Mouse (Mus musculus) heart, embryonic 16.5 days (tissue): ENCODE measurements at regions not wholly inside any gene's neighbourhood (a gene's known extent, or its start where the extent isn't known, plus 50 kb on each side); places are given as distances from the start of the nearest gene placed in this dataset.

Source experiments
- ATAC-seq: fragments of 200-750 bp; cut with Nextera tagmentation; replicated peaks from 2 replicates; pipeline ENCODE4 v1.8.0; 2017; ENCODE audit warnings: moderate number of reproducible peaks; ENCODE audit not compliant: insufficient read depth, low FRiP score; ENCODE audit errors: extremely low read depth
- H3K27ac ChIP-seq: fragments of 300-500 bp; sonication (generic); 2 replicates; pipeline ENCODE4 v1.5.1; 2014; ENCODE audit warnings: mild to moderate bottlenecking, low read length, control low read depth, moderate library complexity
- H3K27me3 ChIP-seq: fragments of 300-500 bp; sonication (generic); 2 replicates; pipeline ENCODE4 v1.6.1; 2014; ENCODE audit warnings: low read length, mixed read lengths; ENCODE audit not compliant: control insufficient read depth, insufficient read depth
- H3K36me3 ChIP-seq: fragments of 300-500 bp; sonication (generic); 2 replicates; pipeline ENCODE4 v1.6.1; 2014; ENCODE audit not compliant: control insufficient read depth, insufficient read depth
- H3K4me1 ChIP-seq: fragments of 300-500 bp; sonication (generic); 2 replicates; pipeline ENCODE4 v1.6.1; 2014; ENCODE audit warnings: low read length, mixed read lengths; ENCODE audit not compliant: control insufficient read depth, insufficient read depth
- H3K4me2 ChIP-seq: fragments of 300-500 bp; sonication (generic); 2 replicates; pipeline ENCODE4 v1.6.1; 2014; ENCODE audit warnings: low read depth, mild to moderate bottlenecking, control low read depth, low read length
- H3K4me3 ChIP-seq: fragments of 300-500 bp; sonication (generic); 2 replicates; pipeline ENCODE4 v1.5.1; 2014; ENCODE audit warnings: mild to moderate bottlenecking, control low read depth, low read length
- H3K9ac ChIP-seq: fragments of 300-500 bp; sonication (generic); 2 replicates; pipeline ENCODE4 v1.6.1; 2014; ENCODE audit warnings: low read length, control low read depth
- H3K9me3 ChIP-seq: fragments of 300-500 bp; sonication (generic); replicated peaks from 2 replicates; pipeline ENCODE4 v1.6.1; 2016; ENCODE audit warnings: low read length; ENCODE audit not compliant: control insufficient read depth
- WGBS: fragments of 180-500 bp; shearing (Covaris S2); extraction: QIAGEN DNeasy Blood & Tissue Kit; methylation state at CpG from one replicate; pipeline ENCODE4 v1.1.7; 2014; 5-methylcytosine and 5-hydroxymethylcytosine counted together

- H3K4me2 ChIP-seq, result no peak overlapping the region
- no peaks in the 10 kb centered on the region for H3K4me1 ChIP-seq
- H3K36me3 ChIP-seq, result no peaks in the 10 kb centered on the region
- 23% methylated on average over 2 of the region's 2 CpGs for whole genome bisulfite sequencing
- no peak overlapping the region for H3K4me3 ChIP-seq
- no peaks in the 10 kb centered on the region for H3K9me3 ChIP-seq
- no peak overlapping the region for H3K27ac ChIP-seq
- H3K9ac ChIP-seq, result no peak overlapping the region
- no peak for ATAC-seq
- H3K27me3 ChIP-seq, result no peaks in the 10 kb centered on the region
Measured at GRCm38 (mm10) chr11:111747947-111748322, 682.0 kb downstream of the Kcnj2 start.

DNA sequence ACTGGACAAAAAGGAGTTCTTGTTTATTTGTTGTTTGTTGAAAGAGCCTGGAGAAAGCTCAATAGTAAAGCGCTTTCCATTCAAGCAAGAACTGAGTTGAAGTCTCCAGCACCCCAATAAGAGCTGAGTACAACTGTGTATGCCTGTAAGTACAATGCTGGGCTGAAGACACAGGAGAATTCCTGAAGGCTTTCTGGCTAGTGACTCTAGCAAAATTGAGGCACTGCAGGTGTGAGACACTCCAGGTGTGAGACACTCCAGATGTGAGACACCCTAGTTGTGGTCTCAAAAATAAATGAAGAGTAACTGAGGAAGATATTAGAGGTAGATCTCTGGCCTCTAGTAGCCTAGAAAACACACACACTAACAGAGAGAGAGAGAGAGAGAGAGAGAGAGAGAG is 682.5 kb downstream of the Kcnj2 start:
- no peaks in the 10 kb centered on the region for H3K27me3 ChIP-seq
- H3K36me3 ChIP-seq, result no peaks in the 10 kb centered on the region
- H3K4me1 ChIP-seq, result no peaks in the 10 kb centered on the region
- no peak overlapping the region for H3K9ac ChIP-seq
- no peak overlapping the region for H3K4me3 ChIP-seq
- WGBS, result 91% methylated on average over 1 of the region's 1 CpGs
- H3K27ac ChIP-seq, result no peak overlapping the region
- no peak for ATAC-seq
- no peaks in the 10 kb centered on the region for H3K9me3 ChIP-seq
- no peak overlapping the region for H3K4me2 ChIP-seq

GRCm38 (mm10) chr11:111754735-111755134 is 688.8 kb downstream of the Kcnj2 start:
- Histone ChIP-seq H3K4me1 (no peaks in the 10 kb centered on the region), H3K36me3 (no peaks in the 10 kb centered on the region), H3K9ac (no peak overlapping the region), H3K4me3 (no peak overlapping the region), H3K9me3 (no peaks in the 10 kb centered on the region), H3K4me2 (no peak overlapping the region), H3K27ac (no peak overlapping the region), H3K27me3 (no peaks in the 10 kb centered on the region)
- WGBS, result 71% methylated on average over 2 of the region's 2 CpGs
- no peak for ATAC-seq

- ATAC-seq, result no peak
- WGBS, result 77% methylated on average over 3 of the region's 3 CpGs
- no peak overlapping the region for H3K4me2 ChIP-seq
Measured at GRCm38 (mm10) chr11:111763081-111763480, 697.1 kb downstream of the Kcnj2 start.

GRCm38 (mm10) chr11:111766371-111767011 is 700.5 kb downstream of the Kcnj2 start:
- Histone ChIP-seq H3K27me3 (no peaks in the 10 kb centered on the region), H3K36me3 (no peaks in the 10 kb centered on the region), H3K27ac (no peak overlapping the region), H3K9me3 (no peaks in the 10 kb centered on the region), H3K4me3 (no peak overlapping the region), H3K9ac (no peak overlapping the region), H3K4me2 (no peak overlapping the region), H3K4me1 (peaks cover 3% of the 10 kb centered on the region)
- WGBS, result 31% methylated on average over 6 of the region's 6 CpGs
- ATAC-seq, result no peak

More at GRCm38 (mm10) chr11:111763081-111763480, 697.1 kb downstream of the Kcnj2 start:
- H3K36me3 ChIP-seq, result no peaks in the 10 kb centered on the region
- H3K9me3 ChIP-seq, result no peaks in the 10 kb centered on the region
- no peak overlapping the region for H3K9ac ChIP-seq
- no peaks in the 10 kb centered on the region for H3K27me3 ChIP-seq
- H3K4me3 ChIP-seq, result no peak overlapping the region
- peaks cover 3% of the 10 kb centered on the region for H3K4me1 ChIP-seq
- H3K27ac ChIP-seq, result no peak overlapping the region

- 59% methylated on average over 1 of the region's 1 CpGs for WGBS
- Histone ChIP-seq H3K4me2 (no peak overlapping the region), H3K27ac (no peak overlapping the region), H3K36me3 (no peaks in the 10 kb centered on the region), H3K27me3 (no peaks in the 10 kb centered on the region), H3K9ac (no peak overlapping the region), H3K9me3 (no peaks in the 10 kb centered on the region), H3K4me1 (peaks cover 3% of the 10 kb centered on the region), H3K4me3 (no peak overlapping the region)
- no peak for ATAC-seq
Measured at GRCm38 (mm10) chr11:111767012-111767392, 701.0 kb downstream of the Kcnj2 start.

DNA sequence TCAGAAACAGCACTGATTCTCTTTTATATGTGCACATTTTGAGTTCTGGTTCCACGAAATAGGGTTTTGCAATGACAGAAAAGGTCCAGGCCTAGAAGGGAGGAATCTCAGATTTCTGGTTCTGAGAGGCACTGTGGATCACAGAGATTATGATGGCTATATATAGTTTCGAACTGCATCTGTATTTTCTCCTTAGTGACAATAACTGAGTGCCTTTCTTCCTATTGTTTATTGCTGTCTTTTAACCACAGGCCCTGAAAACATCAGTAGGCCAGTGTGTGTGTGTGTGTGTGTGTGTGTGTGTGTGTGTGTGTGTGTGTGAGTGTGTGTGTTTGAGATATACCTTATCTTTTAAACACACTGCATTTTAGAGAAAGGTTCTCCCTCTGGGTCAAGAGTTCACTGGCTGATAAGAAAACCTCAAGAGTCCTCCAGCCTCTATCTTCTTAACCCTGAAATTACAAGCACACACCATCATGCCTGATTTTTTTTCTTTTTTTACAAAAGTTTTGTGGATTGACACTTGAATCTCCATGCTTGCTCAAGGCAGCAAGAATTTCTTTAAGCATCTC is 708.2 kb downstream of the Kcnj2 start:
- Histone ChIP-seq H3K4me3 (no peak overlapping the region), H3K27me3 (no peaks in the 10 kb centered on the region), H3K4me1 (peaks cover 6% of the 10 kb centered on the region; the same call in 1 of the 2 replicates), H3K9me3 (no peaks in the 10 kb centered on the region), H3K27ac (no peak overlapping the region), H3K4me2 (no peak overlapping the region), H3K36me3 (no peaks in the 10 kb centered on the region), H3K9ac (no peak overlapping the region)
- WGBS, result 28% methylated on average over 2 of the region's 2 CpGs
- no peak for ATAC-seq

GRCm38 (mm10) chr11:111781321-111781720 is 715.4 kb downstream of the Kcnj2 start:
- H3K4me2 ChIP-seq, result peak overlapping the region; percentile 6; the same call in 1 of the 2 replicates
- H3K27me3 ChIP-seq, result no peaks in the 10 kb centered on the region
- 61% methylated on average over 7 of the region's 7 CpGs for WGBS
- no peaks in the 10 kb centered on the region for H3K36me3 ChIP-seq
- H3K27ac ChIP-seq, result no peak overlapping the region
- no peaks in the 10 kb centered on the region for H3K9me3 ChIP-seq
- no peak for ATAC-seq
- H3K9ac ChIP-seq, result no peak overlapping the region
- no peak overlapping the region for H3K4me3 ChIP-seq
- no peaks in the 10 kb centered on the region for H3K4me1 ChIP-seq

DNA sequence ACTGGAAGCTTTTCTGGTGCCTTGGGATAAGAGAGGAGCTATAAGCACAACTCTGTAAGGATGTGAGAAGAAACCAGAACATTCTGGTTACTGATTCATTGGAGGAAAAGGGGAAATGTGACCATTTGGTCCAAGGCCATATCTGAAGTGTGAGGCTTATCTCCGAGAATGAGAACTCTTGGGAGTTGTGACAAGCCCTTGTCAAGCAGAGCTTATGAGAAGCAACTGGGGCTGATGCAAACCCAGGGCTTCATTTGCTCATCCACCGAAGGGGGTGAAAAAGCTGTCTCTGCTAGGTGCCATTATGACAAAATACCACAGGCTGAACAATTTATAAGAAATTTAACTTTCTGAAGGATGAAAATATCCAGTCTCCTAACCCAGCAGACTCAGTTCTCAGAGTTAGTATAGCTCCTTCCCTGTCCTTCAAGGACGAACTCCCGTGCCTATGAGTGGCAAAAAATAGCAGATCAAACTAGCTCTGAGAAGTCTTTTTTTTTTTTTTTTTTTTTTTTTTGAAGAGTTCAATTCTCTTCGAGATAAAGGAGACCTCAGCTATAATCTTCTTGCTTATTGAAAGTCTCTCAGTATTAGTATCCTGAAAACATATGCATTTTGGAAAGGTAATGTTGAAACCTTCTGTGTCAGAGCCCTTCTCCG is 725.4 kb downstream of the Kcnj2 start:
- 48% methylated on average over 6 of the region's 6 CpGs for WGBS
- Histone ChIP-seq H3K9me3 (no peaks in the 10 kb centered on the region), H3K4me3 (no peak overlapping the region), H3K4me1 (no peaks in the 10 kb centered on the region), H3K27me3 (no peaks in the 10 kb centered on the region), H3K4me2 (no peak overlapping the region), H3K27ac (no peak overlapping the region), H3K36me3 (no peaks in the 10 kb centered on the region), H3K9ac (no peak overlapping the region)
- ATAC-seq, result no peak
